Mouse (Mus musculus) bone marrow, adult 2 months (tissue): Measurements from ENCODE around the gene 4930415O20Rik.

Experiments
- CTCF ChIP-seq: fragments of 200-500 bp; IDR thresholded peaks from 2 replicates; pipeline ENCODE4 v1.5.1; 2011; ENCODE audit warnings: low read length, control low read depth; ENCODE audit not compliant: control insufficient read depth, insufficient read depth
- POLR2A ChIP-seq: fragments of 200-500 bp; IDR thresholded peaks from 2 replicates; pipeline ENCODE4 v1.6.1; 2011; ENCODE audit warnings: low read depth, mild to moderate bottlenecking, control low read depth, low read length, borderline replicate concordance; ENCODE audit not compliant: control insufficient read depth

DNA sequence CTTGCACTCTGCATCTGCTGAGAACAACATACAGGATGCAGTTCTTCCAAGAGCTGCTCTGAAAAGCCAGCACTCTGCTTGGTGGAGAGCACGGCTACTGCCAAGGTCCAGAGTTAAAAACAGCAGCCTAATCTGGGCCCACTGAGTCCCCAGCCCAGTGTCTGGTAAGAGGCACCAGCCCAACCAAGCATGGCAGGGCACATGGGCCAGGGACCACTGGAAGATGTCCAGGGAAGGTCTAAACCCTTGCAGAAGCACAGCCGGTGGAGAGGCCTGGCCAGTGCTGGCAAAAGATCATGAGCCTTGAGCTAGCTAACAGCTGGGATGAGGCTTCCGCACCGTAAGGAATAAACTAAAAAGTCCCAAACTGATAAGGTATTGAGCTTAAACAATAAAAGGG lies 14.9 kb upstream of the 4930415O20Rik start:
- TF ChIP-seq CTCF = no peak
- no peak for TF ChIP-seq POLR2A
